Mouse (Mus musculus) megakaryocyte, embryonic 14.5 days (primary cell): ENCODE results near the gene Prkaca.

ENCODE experiments used
- FLI1 ChIP-seq: IDR thresholded peaks from 2 replicates; pipeline ENCODE4 v1.6.1; 2012; ENCODE audit warnings: low read length, inconsistent platforms, mixed read lengths
- GATA1 ChIP-seq: IDR thresholded peaks from 3 replicates; pipeline ENCODE4 v1.6.1; 2012; ENCODE audit warnings: mixed read lengths, low read length, inconsistent platforms, borderline replicate concordance

DNA sequence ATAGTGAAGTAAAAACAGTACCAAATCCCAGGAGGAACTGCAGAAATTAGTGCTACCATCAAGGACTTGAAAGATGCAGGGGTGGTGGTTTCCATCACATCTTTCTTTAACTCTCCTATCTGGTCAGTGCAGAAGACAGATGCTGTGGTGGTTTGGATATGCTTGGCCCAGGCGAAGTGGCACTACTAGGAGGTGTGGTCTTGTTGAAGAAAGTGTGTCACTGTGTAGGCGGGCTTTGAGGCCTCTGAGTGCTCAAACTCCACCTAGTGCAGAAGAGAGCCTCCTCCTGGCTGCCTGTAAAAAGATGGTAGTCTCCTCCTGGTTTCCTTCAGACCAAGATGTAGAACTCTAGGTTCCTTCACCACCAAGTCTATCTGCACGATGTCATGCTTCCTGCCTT is 27.3 kb upstream of the Prkaca start:
- TF ChIP-seq GATA1 (no peak), FLI1 (no peak)
